Mouse (Mus musculus) ES-Bruce4 (cell line): ENCODE data around the gene Hemk1.

Experiments used
- CTCF ChIP-seq: IDR thresholded peaks from one replicate; pipeline ENCODE4 v1.8.1; 2011; ENCODE audit warnings: low read depth, low read length
- POLR2A ChIP-seq: IDR thresholded peaks from one replicate; pipeline ENCODE4 v1.8.1; 2011; ENCODE audit warnings: low read length; ENCODE audit not compliant: insufficient read depth

- TF ChIP-seq CTCF (no peak), POLR2A (no peak)
Observed at GRCm38 (mm10) chr9:107308346-107309000, 29.7 kb downstream of the Hemk1 start.
